Mouse (Mus musculus): ENCODE data around the gene AI837181. TPM values are rescaled to one million over a fixed set of nuclear protein-coding genes. Genes with fewer than 3 reads are reported as not detected.

The AI837181 gene
- polyA plus RNA-seq, 1 experiment from 2014 or later = 33.1 TPM

- WGBS = 75% methylated on average over 5 of the region's 5 CpGs
These were observed 15.9 kb upstream of the AI837181 start for GRCm38 (mm10) chr19:5409068-5409467.

GRCm38 (mm10) chr19:5410641-5411040 is 14.3 kb upstream of the AI837181 start:
- no peak overlapping the region for H3K27ac ChIP-seq (ENCODE audit: low read depth, low read length)
- H3K36me3 ChIP-seq (ENCODE audit: control insufficient read depth, insufficient read depth, low read length) = no peaks in the 10 kb centered on the region
- H3K4me3 ChIP-seq (ENCODE audit: low read depth, low read length) = no peak overlapping the region
- H3K9me3 ChIP-seq (ENCODE audit: control insufficient read depth, low read length) = no peaks in the 10 kb centered on the region
- no peak for DNase-seq (ENCODE audit: low spot score, missing footprints)
- H3K27me3 ChIP-seq (ENCODE audit: control insufficient read depth, insufficient read depth, low read length) = no peaks in the 10 kb centered on the region
- 91% methylated on average over 5 of the region's 5 CpGs for WGBS
- H3K4me1 ChIP-seq (ENCODE audit: control insufficient read depth, insufficient read depth, low read length) = peaks cover 11% of the 10 kb centered on the region
- H3K9ac ChIP-seq (ENCODE audit: low read length) = no peak overlapping the region
- ATAC-seq (ENCODE audit: low FRiP score) = no peak
- no peak overlapping the region for H3K4me2 ChIP-seq

More at GRCm38 (mm10) chr19:5409068-5409467, 15.9 kb upstream of the AI837181 start:
- Histone ChIP-seq H3K4me3 (ENCODE audit: low read depth, low read length) (no peak overlapping the region), H3K4me1 (ENCODE audit: control insufficient read depth, insufficient read depth, low read length) (peaks cover 11% of the 10 kb centered on the region), H3K4me2 (no peak overlapping the region), H3K27ac (ENCODE audit: low read depth, low read length) (no peak overlapping the region), H3K36me3 (ENCODE audit: control insufficient read depth, insufficient read depth, low read length) (no peaks in the 10 kb centered on the region), H3K27me3 (ENCODE audit: control insufficient read depth, insufficient read depth, low read length) (no peaks in the 10 kb centered on the region), H3K9ac (ENCODE audit: low read length) (no peak overlapping the region), H3K9me3 (ENCODE audit: control insufficient read depth, low read length) (no peaks in the 10 kb centered on the region)
- no peak for ATAC-seq (ENCODE audit: low FRiP score)
- DNase-seq (ENCODE audit: low spot score, missing footprints) = peak; percentile 59

GRCm38 (mm10) chr19:5411961-5412360 is 13.0 kb upstream of the AI837181 start:
- H3K36me3 ChIP-seq (ENCODE audit: control insufficient read depth, insufficient read depth, low read length) = no peaks in the 10 kb centered on the region
- no peak overlapping the region for H3K9ac ChIP-seq (ENCODE audit: low read length)
- H3K4me3 ChIP-seq (ENCODE audit: low read depth, low read length) = no peak overlapping the region
- no peak for ATAC-seq (ENCODE audit: low FRiP score)
- no peaks in the 10 kb centered on the region for H3K9me3 ChIP-seq (ENCODE audit: control insufficient read depth, low read length)
- peak; percentile 82 for DNase-seq (ENCODE audit: low spot score, missing footprints)
- no peak overlapping the region for H3K4me2 ChIP-seq
- H3K4me1 ChIP-seq (ENCODE audit: control insufficient read depth, insufficient read depth, low read length) = peaks cover 6% of the 10 kb centered on the region
- no peaks in the 10 kb centered on the region for H3K27me3 ChIP-seq (ENCODE audit: control insufficient read depth, insufficient read depth, low read length)
- WGBS = 77% methylated on average over 5 of the region's 5 CpGs
- no peak overlapping the region for H3K27ac ChIP-seq (ENCODE audit: low read depth, low read length)

GRCm38 (mm10) chr19:5413840-5414239 is 11.1 kb upstream of the AI837181 start:
- no peak overlapping the region for H3K4me2 ChIP-seq
- H3K4me3 ChIP-seq (ENCODE audit: low read depth, low read length) = no peak overlapping the region
- H3K4me1 ChIP-seq (ENCODE audit: control insufficient read depth, insufficient read depth, low read length) = no peaks in the 10 kb centered on the region
- no peaks in the 10 kb centered on the region for H3K36me3 ChIP-seq (ENCODE audit: control insufficient read depth, insufficient read depth, low read length)
- no peak for DNase-seq (ENCODE audit: low spot score, missing footprints)
- H3K27ac ChIP-seq (ENCODE audit: low read depth, low read length) = no peak overlapping the region
- no peak overlapping the region for H3K9ac ChIP-seq (ENCODE audit: low read length)
- 71% methylated on average over 4 of the region's 4 CpGs for WGBS
- H3K9me3 ChIP-seq (ENCODE audit: control insufficient read depth, low read length) = no peaks in the 10 kb centered on the region
- no peak for ATAC-seq (ENCODE audit: low FRiP score)
- H3K27me3 ChIP-seq (ENCODE audit: control insufficient read depth, insufficient read depth, low read length) = no peaks in the 10 kb centered on the region

GRCm38 (mm10) chr19:5414534-5414957 is 10.4 kb upstream of the AI837181 start:
- 63% methylated on average over 2 of the region's 2 CpGs for WGBS
- H3K9me3 ChIP-seq (ENCODE audit: control insufficient read depth, low read length) = no peaks in the 10 kb centered on the region
- H3K9ac ChIP-seq (ENCODE audit: low read length) = no peak overlapping the region
- H3K4me2 ChIP-seq = no peak overlapping the region
- H3K4me1 ChIP-seq (ENCODE audit: control insufficient read depth, insufficient read depth, low read length) = no peaks in the 10 kb centered on the region
- no peaks in the 10 kb centered on the region for H3K36me3 ChIP-seq (ENCODE audit: control insufficient read depth, insufficient read depth, low read length)
- no peaks in the 10 kb centered on the region for H3K27me3 ChIP-seq (ENCODE audit: control insufficient read depth, insufficient read depth, low read length)
- H3K4me3 ChIP-seq (ENCODE audit: low read depth, low read length) = no peak overlapping the region
- ATAC-seq (ENCODE audit: low FRiP score) = no peak
- H3K27ac ChIP-seq (ENCODE audit: low read depth, low read length) = no peak overlapping the region
- DNase-seq (ENCODE audit: low spot score, missing footprints) = peak; percentile 37

GRCm38 (mm10) chr19:5418750-5419466 is 6.0 kb upstream of the AI837181 start:
- no peak for ATAC-seq (ENCODE audit: low FRiP score)
- peaks cover 10% of the 10 kb centered on the region for H3K4me1 ChIP-seq (ENCODE audit: control insufficient read depth, insufficient read depth, low read length)
- no peaks in the 10 kb centered on the region for H3K27me3 ChIP-seq (ENCODE audit: control insufficient read depth, insufficient read depth, low read length)
- no peak overlapping the region for H3K4me3 ChIP-seq (ENCODE audit: low read depth, low read length)
- H3K4me2 ChIP-seq = no peak overlapping the region
- no peaks in the 10 kb centered on the region for H3K9me3 ChIP-seq (ENCODE audit: control insufficient read depth, low read length)
- peak; percentile 8 for DNase-seq (ENCODE audit: low spot score, missing footprints)
- 94% methylated on average over 8 of the region's 8 CpGs for WGBS
- H3K27ac ChIP-seq (ENCODE audit: low read depth, low read length) = no peak overlapping the region
- no peak overlapping the region for H3K9ac ChIP-seq (ENCODE audit: low read length)
- H3K36me3 ChIP-seq (ENCODE audit: control insufficient read depth, insufficient read depth, low read length) = 0 out of 2 replicates have a peak, but pooled peaks cover 8% of the 10 kb centered on the region

- 0 out of 2 replicates have a peak, but pooled peaks cover 8% of the 10 kb centered on the region for H3K36me3 ChIP-seq (ENCODE audit: control insufficient read depth, insufficient read depth, low read length)
- H3K4me3 ChIP-seq (ENCODE audit: low read depth, low read length) = no peak overlapping the region
- no peak overlapping the region for H3K27ac ChIP-seq (ENCODE audit: low read depth, low read length)
- no peak overlapping the region for H3K4me2 ChIP-seq
- no peaks in the 10 kb centered on the region for H3K27me3 ChIP-seq (ENCODE audit: control insufficient read depth, insufficient read depth, low read length)
- H3K9ac ChIP-seq (ENCODE audit: low read length) = no peak overlapping the region
- ATAC-seq (ENCODE audit: low FRiP score) (no peak), DNase-seq (ENCODE audit: low spot score, missing footprints) (peak; percentile 37)
- H3K9me3 ChIP-seq (ENCODE audit: control insufficient read depth, low read length) = no peaks in the 10 kb centered on the region
- peaks cover 12% of the 10 kb centered on the region for H3K4me1 ChIP-seq (ENCODE audit: control insufficient read depth, insufficient read depth, low read length)
- 93% methylated on average over 9 of the region's 9 CpGs for WGBS
These were observed 5.3 kb upstream of the AI837181 start for GRCm38 (mm10) chr19:5419630-5420029.

- peaks cover 12% of the 10 kb centered on the region for H3K4me1 ChIP-seq (ENCODE audit: control insufficient read depth, insufficient read depth, low read length)
- no peak overlapping the region for H3K4me3 ChIP-seq (ENCODE audit: low read depth, low read length)
- H3K9ac ChIP-seq (ENCODE audit: low read length) = no peak overlapping the region
- DNase-seq (ENCODE audit: low spot score, missing footprints) (no peak), ATAC-seq (ENCODE audit: low FRiP score) (no peak)
- H3K9me3 ChIP-seq (ENCODE audit: control insufficient read depth, low read length) = no peaks in the 10 kb centered on the region
- H3K4me2 ChIP-seq = no peak overlapping the region
- WGBS = 92% methylated on average over 6 of the region's 6 CpGs
- H3K27me3 ChIP-seq (ENCODE audit: control insufficient read depth, insufficient read depth, low read length) = no peaks in the 10 kb centered on the region
- H3K36me3 ChIP-seq (ENCODE audit: control insufficient read depth, insufficient read depth, low read length) = 0 out of 2 replicates have a peak, but pooled peaks cover 8% of the 10 kb centered on the region
- no peak overlapping the region for H3K27ac ChIP-seq (ENCODE audit: low read depth, low read length)
These were observed 4.4 kb upstream of the AI837181 start for GRCm38 (mm10) chr19:5420579-5420978.

GRCm38 (mm10) chr19:5421784-5422183 is 3.2 kb upstream of the AI837181 start:
- no peak overlapping the region for H3K9ac ChIP-seq (ENCODE audit: low read length)
- H3K27ac ChIP-seq (ENCODE audit: low read depth, low read length) = no peak overlapping the region
- H3K36me3 ChIP-seq (ENCODE audit: control insufficient read depth, insufficient read depth, low read length) = 0 out of 2 replicates have a peak, but pooled peaks cover 11% of the 10 kb centered on the region
- WGBS = 92% methylated on average over 5 of the region's 5 CpGs
- H3K27me3 ChIP-seq (ENCODE audit: control insufficient read depth, insufficient read depth, low read length) = no peaks in the 10 kb centered on the region
- H3K9me3 ChIP-seq (ENCODE audit: control insufficient read depth, low read length) = no peaks in the 10 kb centered on the region
- no peak for DNase-seq (ENCODE audit: low spot score, missing footprints)
- H3K4me2 ChIP-seq = no peak overlapping the region
- no peak overlapping the region for H3K4me3 ChIP-seq (ENCODE audit: low read depth, low read length)
- ATAC-seq (ENCODE audit: low FRiP score) = no peak
- peaks cover 20% of the 10 kb centered on the region for H3K4me1 ChIP-seq (ENCODE audit: control insufficient read depth, insufficient read depth, low read length)
